26 mouse cellular contexts compared by ENCODE assay signal in the genomic region with DNA sequence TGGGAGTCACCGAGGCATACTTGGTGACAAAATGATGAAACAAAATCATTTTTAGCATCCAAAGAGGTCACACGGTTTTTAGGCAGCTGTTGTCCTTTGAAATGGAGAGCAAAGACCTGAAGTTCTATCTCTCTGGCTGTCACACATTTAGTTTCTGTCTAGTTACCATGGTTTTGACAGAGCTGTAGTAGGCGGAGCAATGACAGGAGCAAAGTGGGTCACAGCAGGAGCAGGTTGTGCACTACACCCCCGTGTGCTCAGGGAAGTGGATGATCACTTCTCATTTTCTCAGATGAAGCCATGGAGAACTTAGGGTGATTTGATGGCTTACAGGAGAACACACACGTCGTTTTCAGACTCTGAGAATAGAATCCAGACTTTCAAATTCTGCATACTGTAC.
A peak's percentile ranks its signal among the peaks of the same experiment; 100 is the strongest.
DNase-seq lines count a peak whose midpoint lies in the region; ATAC-seq and TF ChIP-seq lines count a peak whose summit lies in the region.
"Had no signal": no experiment of that assay in that cellular context is flagged by ENCODE, and none has a peak within 500 bp of the region (broad histone marks: within the 10 kb centered on the region; RNA-seq: fewer than 3 reads in every experiment).

No protein-coding gene starts in this region.

- H3K27me3 ChIP-seq in hindbrain, embryonic 16.5 days (replicated peaks; ENCODE audit: control insufficient read depth, insufficient read depth, low read length): no peaks in the 10 kb centered on the region
- H3K27me3 ChIP-seq in hindbrain, embryonic 10.5 days (ENCODE audit: insufficient read depth, poor library complexity, severe bottlenecking): no peaks in the 10 kb centered on the region
- no peaks in the 10 kb centered on the region for H3K27me3 ChIP-seq in midbrain, postnatal 0 days (ENCODE audit: insufficient read depth, low read length)
- H3K27me3 ChIP-seq in midbrain, embryonic 15.5 days (replicated peaks): no peaks in the 10 kb centered on the region
- H3K27me3 ChIP-seq in forebrain, embryonic 15.5 days: no peaks in the 10 kb centered on the region
- H3K27me3 ChIP-seq: CH12.LX; embryonic facial prominence, embryonic 13.5 days; heart, embryonic 13.5 days; stomach, embryonic 15.5 days had no signal

- H3K4me1 ChIP-seq in hindbrain, embryonic 16.5 days (ENCODE audit: control insufficient read depth, insufficient read depth, low read depth, low read length): no peaks in the 10 kb centered on the region
- H3K4me1 ChIP-seq in hindbrain, embryonic 10.5 days (replicated peaks): peaks cover 4% of the 10 kb centered on the region; the same call in 1 of the 2 replicates
- no peaks in the 10 kb centered on the region for H3K4me1 ChIP-seq in midbrain, postnatal 0 days (ENCODE audit: insufficient read depth, low read length)
- H3K4me1 ChIP-seq in midbrain, embryonic 15.5 days: no peaks in the 10 kb centered on the region
- H3K4me1 ChIP-seq in forebrain, embryonic 15.5 days: peaks cover 6% of the 10 kb centered on the region; the same call in 1 of the 2 replicates
- H3K4me1 ChIP-seq: embryonic facial prominence, embryonic 13.5 days; heart, embryonic 13.5 days; stomach, embryonic 15.5 days had no signal

- H3K4me2 ChIP-seq in hindbrain, embryonic 16.5 days (ENCODE audit: low read length): no peak overlapping the region
- H3K4me2 ChIP-seq in midbrain, postnatal 0 days (ENCODE audit: low read depth, low read length, poor library complexity, severe bottlenecking): no peak overlapping the region
- no peak overlapping the region for H3K4me2 ChIP-seq in midbrain, embryonic 15.5 days
- H3K4me2 ChIP-seq in forebrain, embryonic 15.5 days (replicated peaks): no peak overlapping the region
- H3K4me2 ChIP-seq: embryonic facial prominence, embryonic 13.5 days; heart, embryonic 13.5 days; stomach, embryonic 15.5 days had no signal

- no peak overlapping the region for H3K27ac ChIP-seq in hindbrain, embryonic 16.5 days (ENCODE audit: low read depth, low read length)
- H3K27ac ChIP-seq in hindbrain, embryonic 10.5 days: no peak overlapping the region
- no peak overlapping the region for H3K27ac ChIP-seq in midbrain, postnatal 0 days (ENCODE audit: low read depth, low read length)
- no peak overlapping the region for H3K27ac ChIP-seq in midbrain, embryonic 15.5 days
- H3K27ac ChIP-seq in forebrain, embryonic 15.5 days (replicated peaks): no peak overlapping the region
- H3K27ac ChIP-seq: embryonic facial prominence, embryonic 13.5 days; forebrain, embryonic 10.5 days; heart, embryonic 13.5 days; liver, embryonic 14.5 days; stomach, embryonic 15.5 days had no signal

- WGBS in hindbrain, embryonic 16.5 days: 62% methylated on average over 6 of the region's 6 CpGs
- 67% methylated on average over 6 of the region's 6 CpGs for WGBS in hindbrain, embryonic 10.5 days
- WGBS in midbrain, postnatal 0 days: 52% methylated on average over 6 of the region's 6 CpGs
- 64% methylated on average over 6 of the region's 6 CpGs for WGBS in midbrain, embryonic 15.5 days
- 75% methylated on average over 6 of the region's 6 CpGs for WGBS in forebrain, embryonic 15.5 days

- DNase-seq in cerebellum, adult 11-12 months: no peak
- DNase-seq in hindbrain, embryonic 10.5 days (ENCODE audit: low spot score): no peak
- DNase-seq in midbrain, postnatal 0 days (ENCODE audit: low spot score): peak; percentile 71
- DNase-seq: adrenal gland, adult 8-10 months; cerebellum, adult 11 months; gastrocnemius, postnatal 10 days; heart, postnatal 10 days; kidney, adult 9 months; kidney, postnatal 14 days; liver; lung, adult 2 months; lung, postnatal 14 days; midbrain, embryonic 14.5 days; thymus, postnatal 14 days had no signal

- peak; percentile 49; the same call in 1 of the 2 replicates for ATAC-seq in cerebellum, adult (ENCODE audit: insufficient number of reproducible peaks, low FRiP score, low TSS enrichment)
- ATAC-seq in hindbrain, embryonic 16.5 days: peak; percentile 67; the same call in 1 of the 2 replicates
- peak; percentile 49; the same call in 1 of the 2 replicates for ATAC-seq in midbrain, postnatal 0 days (ENCODE audit: low FRiP score)
- ATAC-seq in midbrain, embryonic 15.5 days (replicated peaks): no peak
- ATAC-seq in forebrain, embryonic 15.5 days (replicated peaks): no peak
- ATAC-seq: forebrain, embryonic 16.5 days; intestine, embryonic 16.5 days had no signal

- H3K9me3 ChIP-seq in hindbrain, embryonic 16.5 days (ENCODE audit: control insufficient read depth, low read length): no peaks in the 10 kb centered on the region
- no peaks in the 10 kb centered on the region for H3K9me3 ChIP-seq in hindbrain, embryonic 10.5 days
- no peaks in the 10 kb centered on the region for H3K9me3 ChIP-seq in midbrain, postnatal 0 days (ENCODE audit: low read length)
- no peaks in the 10 kb centered on the region for H3K9me3 ChIP-seq in midbrain, embryonic 15.5 days
- H3K9me3 ChIP-seq in forebrain, embryonic 15.5 days: no peaks in the 10 kb centered on the region
- H3K9me3 ChIP-seq: embryonic facial prominence, embryonic 13.5 days; forebrain, embryonic 10.5 days; heart, embryonic 13.5 days; stomach, embryonic 15.5 days had no signal

- H3K9ac ChIP-seq in hindbrain, embryonic 16.5 days (ENCODE audit: low read depth, low read length): no peak overlapping the region
- no peak overlapping the region for H3K9ac ChIP-seq in midbrain, postnatal 0 days (replicated peaks; ENCODE audit: low read length, poor library complexity, severe bottlenecking)
- H3K9ac ChIP-seq in midbrain, embryonic 15.5 days: no peak overlapping the region
- no peak overlapping the region for H3K9ac ChIP-seq in forebrain, embryonic 15.5 days (replicated peaks)
- H3K9ac ChIP-seq: embryonic facial prominence, embryonic 13.5 days; heart, embryonic 13.5 days; liver, embryonic 14.5 days; stomach, embryonic 15.5 days had no signal

- H3K36me3 ChIP-seq in hindbrain, embryonic 16.5 days (ENCODE audit: control insufficient read depth, insufficient read depth, low read length): no peaks in the 10 kb centered on the region
- no peaks in the 10 kb centered on the region for H3K36me3 ChIP-seq in hindbrain, embryonic 10.5 days
- H3K36me3 ChIP-seq in midbrain, postnatal 0 days (ENCODE audit: insufficient read depth, low read length): no peaks in the 10 kb centered on the region
- no peaks in the 10 kb centered on the region for H3K36me3 ChIP-seq in midbrain, embryonic 15.5 days (replicated peaks)
- no peaks in the 10 kb centered on the region for H3K36me3 ChIP-seq in forebrain, embryonic 15.5 days
- H3K36me3 ChIP-seq: embryonic facial prominence, embryonic 13.5 days; forebrain, embryonic 10.5 days; heart, embryonic 13.5 days; stomach, embryonic 15.5 days had no signal

- TF ChIP-seq CTCF in midbrain, postnatal 0 days (IDR thresholded peaks at IDR 0.05): no peak

- H3K4me3 ChIP-seq in hindbrain, embryonic 16.5 days (ENCODE audit: low read length): no peak overlapping the region
- H3K4me3 ChIP-seq in hindbrain, embryonic 10.5 days: no peak overlapping the region
- no peak overlapping the region for H3K4me3 ChIP-seq in midbrain, postnatal 0 days (ENCODE audit: low read depth, low read length)
- no peak overlapping the region for H3K4me3 ChIP-seq in midbrain, embryonic 15.5 days
- H3K4me3 ChIP-seq in forebrain, embryonic 15.5 days: no peak overlapping the region
- H3K4me3 ChIP-seq: embryonic facial prominence, embryonic 13.5 days; forebrain, embryonic 10.5 days; heart, embryonic 13.5 days; stomach, embryonic 15.5 days had no signal

Comparison
In these comparisons a context has a peak if more than half of its experiments do, and no peak if none do; other contexts are left out.
1. ATAC-seq: peak in cerebellum, adult (single experiment), hindbrain, embryonic 16.5 days (single experiment) and midbrain, postnatal 0 days (single experiment); none in midbrain, embryonic 15.5 days (single experiment) and forebrain, embryonic 15.5 days (single experiment).